Mouse (Mus musculus) left cerebral cortex, postnatal 25 days (tissue): Measurements from ENCODE around the gene Rrp9. TPM values are rescaled to one million over a fixed set of nuclear protein-coding genes. Genes with fewer than 3 reads are reported as not detected.

Source experiments
- DNase-seq, 2 experiments: peaks; one replicate each; pipeline ENCODE4 v3.0.0; 2022; ENCODE audit warnings: low spot score in 2 of 2, mixed read lengths in 1 of 2
- intact Hi-C: fragments of 180-260 bp; cut with DNase I; formaldehyde crosslinking; loops from one replicate; pipeline ENCODE4 v1.15.1; 2025
- total RNA-seq, 2 experiments: library from RNA; stranded (reverse); gene quantifications; 2 replicates each; pipeline ENCODE4 v1.2.3; 2021

Rrp9 gene
- total RNA-seq, 2 experiments from 2014 or later, result 30.2 to 37.0 TPM

- intact Hi-C loops, result no loop called here
These were observed 20.7 kb upstream of the Rrp9 start for GRCm38 (mm10) chr9:106454888-106455681.

GRCm38 (mm10) chr9:106456325-106457162 lies 19.2 kb upstream of the Rrp9 start:
- intact Hi-C loops, result no loop called here
- no peak for DNase-seq

More at GRCm38 (mm10) chr9:106454888-106455681, 20.7 kb upstream of the Rrp9 start:
- peak; percentile 43 to 69 for DNase-seq

GRCm38 (mm10) chr9:106457163-106457559 lies 18.6 kb upstream of the Rrp9 start:
- no peak for DNase-seq
- intact Hi-C loops, result no loop called here

- intact Hi-C loops, result no loop called here
- DNase-seq, result no peak
These were observed 17.8 kb upstream of the Rrp9 start for GRCm38 (mm10) chr9:106457920-106458319.

DNA sequence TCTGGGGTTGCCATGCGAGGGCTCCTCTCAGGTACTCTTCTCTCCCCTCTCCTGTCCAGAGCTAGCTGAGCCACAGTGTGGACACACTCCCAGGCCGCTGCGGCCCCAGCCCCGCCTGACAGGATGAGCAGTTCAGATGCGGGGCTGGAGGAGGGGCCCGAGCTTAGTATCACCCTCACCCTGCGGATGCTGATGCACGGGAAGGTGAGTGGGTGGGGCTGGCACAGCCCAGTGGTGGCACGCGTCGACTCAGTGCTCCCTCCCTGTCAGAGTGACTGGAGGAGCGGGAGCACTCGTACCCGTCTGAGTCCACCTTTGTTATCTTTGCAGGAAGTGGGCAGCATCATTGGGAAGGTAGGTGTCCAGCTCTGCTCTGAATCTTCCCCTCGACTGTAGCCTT lies 15.8 kb upstream of the Rrp9 start:
- intact Hi-C loops, result no loop called here
- DNase-seq, result peak in 1 of 2 experiments; percentile 55

GRCm38 (mm10) chr9:106460401-106461025 lies 15.2 kb upstream of the Rrp9 start:
- no peak for DNase-seq
- intact Hi-C loops, result no loop called here

DNA sequence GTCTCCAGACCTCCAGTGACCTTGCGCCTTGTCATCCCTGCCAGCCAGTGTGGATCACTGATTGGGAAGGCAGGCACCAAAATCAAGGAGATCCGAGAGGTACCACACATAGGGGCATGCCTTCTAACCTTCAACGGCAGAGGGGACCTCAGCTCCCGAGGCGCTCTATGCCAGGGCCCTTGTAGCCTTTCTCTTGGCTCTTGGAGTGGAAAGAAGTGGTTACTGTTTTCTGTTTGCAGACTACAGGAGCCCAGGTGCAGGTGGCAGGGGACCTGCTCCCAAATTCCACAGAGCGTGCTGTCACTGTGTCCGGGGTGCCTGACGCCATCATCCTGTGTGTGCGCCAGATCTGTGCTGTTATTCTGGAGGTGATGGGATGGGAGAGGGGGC lies 14.7 kb upstream of the Rrp9 start:
- no peak for DNase-seq
- intact Hi-C loops, result no loop called here

DNA sequence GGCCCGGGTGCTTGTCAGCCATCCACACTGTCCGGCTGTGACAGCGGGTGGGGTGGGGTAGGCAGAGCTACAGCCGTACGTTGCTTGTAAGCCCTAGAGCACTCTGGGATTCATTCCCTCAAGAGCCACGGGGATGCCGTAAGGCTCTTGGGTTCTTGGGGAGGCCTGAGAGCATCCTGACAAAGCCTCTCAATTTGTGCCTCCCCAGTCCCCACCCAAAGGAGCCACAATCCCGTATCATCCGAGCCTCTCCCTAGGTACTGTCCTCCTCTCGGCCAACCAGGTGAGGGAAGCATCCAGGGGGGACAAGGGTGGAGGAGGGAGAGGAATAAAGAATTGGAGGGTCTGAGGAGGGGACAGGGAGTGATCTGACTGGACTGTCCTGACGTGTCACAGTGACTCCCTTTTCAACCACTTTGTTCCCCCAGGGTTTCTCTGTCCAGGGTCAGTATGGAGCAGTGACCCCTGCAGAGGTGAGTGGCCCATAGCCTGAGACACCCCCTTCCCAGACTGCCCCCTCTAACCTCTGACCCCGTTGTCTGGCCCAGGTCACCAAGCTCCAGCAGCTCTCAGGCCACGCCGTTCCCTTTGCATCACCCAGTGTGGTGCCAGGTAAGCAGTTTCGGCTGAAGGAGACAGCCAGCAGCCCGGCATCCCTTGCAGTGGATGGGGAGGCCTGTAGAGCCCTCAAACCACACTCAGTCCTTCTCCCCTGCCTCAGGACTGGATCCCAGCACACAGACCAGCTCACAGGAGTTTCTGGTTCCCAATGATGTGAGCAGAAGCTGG lies 13.9 kb upstream of the Rrp9 start:
- intact Hi-C loops, result no loop called here
- no peak for DNase-seq

GRCm38 (mm10) chr9:106462430-106462800 lies 13.3 kb upstream of the Rrp9 start:
- no peak for DNase-seq

GRCm38 (mm10) chr9:106463122-106464063 lies 12.4 kb upstream of the Rrp9 start:
- no peak for DNase-seq
- intact Hi-C loops, result no loop called here

More at GRCm38 (mm10) chr9:106462430-106462800, 13.3 kb upstream of the Rrp9 start:
- intact Hi-C loops, result no loop called here

GRCm38 (mm10) chr9:106464751-106465541 lies 10.8 kb upstream of the Rrp9 start:
- intact Hi-C loops, result no loop called here
- DNase-seq, result peak; percentile 78 to 85

DNA sequence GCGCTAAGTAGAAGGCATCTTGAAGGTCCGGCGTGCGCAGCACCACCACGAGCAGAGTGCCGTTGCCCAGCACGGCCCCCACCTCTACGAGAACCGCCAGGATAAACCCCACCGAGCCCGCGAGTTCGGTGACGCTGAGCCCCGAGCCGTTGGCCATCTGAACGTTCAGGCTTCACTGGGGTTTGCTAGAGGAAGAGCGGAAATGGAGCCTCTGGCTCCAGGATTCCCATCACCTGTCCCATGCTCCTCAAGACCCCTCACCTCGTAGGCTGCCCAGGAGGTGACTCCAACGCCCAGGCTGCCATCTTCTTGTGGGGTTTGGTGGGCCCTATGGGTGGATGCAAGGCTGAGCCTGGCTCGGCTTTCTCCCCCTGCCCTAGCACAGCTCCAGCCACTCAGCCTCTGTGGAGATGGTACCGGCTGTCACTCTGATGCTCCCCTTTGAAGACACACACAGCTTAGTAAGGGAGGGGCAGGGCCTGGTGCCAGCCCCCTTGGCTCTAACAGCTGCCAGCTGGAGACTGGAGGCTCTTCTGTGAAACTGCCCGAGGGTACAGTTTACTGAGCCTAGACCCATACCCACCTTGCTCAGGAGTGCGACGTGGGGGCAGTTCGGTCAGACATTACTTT lies 10.1 kb upstream of the Rrp9 start, which contains the start of gene Gpr62:
Gene Gpr62 (minus strand): TSS at position 368 of the 630 bp plus-strand sequence.
- intact Hi-C loops, result no loop called here
- peak in 1 of 2 experiments; percentile 57 for DNase-seq

GRCm38 (mm10) chr9:106466721-106467120 lies 9.0 kb upstream of the Rrp9 start:
- intact Hi-C loops, result no loop called here

GRCm38 (mm10) chr9:106467746-106468145 lies 8.0 kb upstream of the Rrp9 start:
- intact Hi-C loops, result no loop called here
- DNase-seq, result no peak

More at GRCm38 (mm10) chr9:106466721-106467120, 9.0 kb upstream of the Rrp9 start:
- no peak for DNase-seq

- intact Hi-C loops, result no loop called here
- no peak for DNase-seq
These were observed 6.4 kb upstream of the Rrp9 start for GRCm38 (mm10) chr9:106469317-106469716.

DNA sequence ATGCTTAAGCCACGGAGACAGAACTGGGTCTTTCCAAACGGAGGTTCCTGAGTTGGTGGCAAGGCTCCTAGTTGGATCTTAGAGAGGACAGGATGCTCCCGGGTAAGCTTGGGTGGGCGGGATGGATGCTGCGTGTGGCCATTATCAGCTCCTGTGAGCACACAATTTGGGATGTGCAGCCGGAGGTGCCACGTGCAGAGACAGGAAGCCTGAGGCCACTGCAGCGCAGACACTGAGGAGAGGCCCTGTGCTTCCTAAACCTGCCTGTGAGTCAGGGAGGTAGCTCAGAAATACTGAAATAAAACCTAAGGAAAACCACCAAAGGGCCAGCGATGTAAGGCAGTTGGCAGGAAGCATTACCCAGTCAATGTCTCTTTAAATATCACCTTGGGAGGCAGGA lies 6.0 kb upstream of the Rrp9 start:
- DNase-seq, result no peak
- intact Hi-C loops, result no loop called here
